Mouse (Mus musculus): Measurements from ENCODE around the gene Obsl1. TPM values are rescaled to one million over a fixed set of nuclear protein-coding genes. Genes with fewer than 3 reads are reported as not detected.

Gene Obsl1
- total and polyA plus RNA-seq, 3 experiments: 0.08 to 1.2 TPM; not detected in 1

DNA sequence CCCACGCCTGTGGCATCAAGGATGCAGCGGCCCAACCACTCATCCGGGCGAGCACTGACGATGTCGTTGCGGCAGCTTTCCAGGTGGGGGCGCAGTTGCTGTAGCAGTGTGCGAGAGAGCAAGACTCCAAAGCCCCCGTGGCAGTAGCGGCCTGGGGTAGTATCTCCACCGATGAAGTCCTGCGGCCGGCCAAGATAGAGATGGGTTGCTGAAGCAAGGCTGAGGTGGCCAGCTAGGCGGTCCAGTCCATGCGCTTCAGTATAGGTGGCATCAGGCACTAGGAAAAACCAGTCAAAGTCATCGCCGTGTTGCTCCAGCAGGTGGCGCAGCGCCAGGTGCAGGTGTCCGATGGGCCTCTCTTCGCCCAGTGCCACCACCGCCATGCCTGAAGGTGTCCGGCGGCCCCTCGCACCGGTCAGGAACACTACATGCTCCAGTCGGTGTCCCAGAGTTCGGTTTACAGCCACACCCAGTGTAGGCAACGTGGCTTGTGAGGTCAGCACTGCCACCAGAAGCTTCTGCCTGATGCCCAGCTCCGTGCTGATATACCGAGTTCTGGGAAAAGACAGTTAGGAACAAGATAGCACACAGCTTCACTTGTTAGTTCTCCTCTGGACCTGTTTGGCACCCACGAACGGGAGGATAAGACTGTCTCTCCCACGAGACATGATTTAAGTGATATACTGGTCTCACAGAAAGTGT is 28.8 kb downstream of the Obsl1 start:
- H3K9me3 ChIP-seq (replicated peaks; ENCODE audit: insufficient read depth, low read length): no peaks in the 10 kb centered on the region
- no peak overlapping the region for H3K27ac ChIP-seq (ENCODE audit: control insufficient read depth, low read depth, low read length)
- DNase-seq (ENCODE audit: low read depth, low spot score): peak; percentile 86
- H3K36me3 ChIP-seq (ENCODE audit: control insufficient read depth in 1 of 2, insufficient read depth in 2 of 2, low read length in 2 of 2): peaks cover 0 to 5% of the 10 kb centered on the region in 2 experiments; a peak in 3 of 4 replicates
- H3K4me1 ChIP-seq (ENCODE audit: control insufficient read depth in 1 of 2, insufficient read depth in 2 of 2, low read length in 2 of 2): 0 out of 4 replicates have a peak, but pooled peaks cover 0 to 4% of the 10 kb centered on the region in 2 experiments
- peak overlapping the region; percentile 44 for H3K9ac ChIP-seq (ENCODE audit: control insufficient read depth, low read depth, low read length, poor library complexity, severe bottlenecking)
- peaks cover 3% of the 10 kb centered on the region; the same call in 1 of the 2 replicates for H3K79me2 ChIP-seq (ENCODE audit: control insufficient read depth, insufficient read depth, low read length, poor library complexity)
- peak overlapping the region; percentile 86 to 90 for H3K4me3 ChIP-seq (ENCODE audit: control insufficient read depth in 1 of 2, insufficient read depth in 1 of 2, low read depth in 2 of 2, low read length in 2 of 2)
- H3K27me3 ChIP-seq (ENCODE audit: control insufficient read depth in 1 of 2, insufficient read depth in 2 of 2, low read length in 2 of 2): no peaks in the 10 kb centered on the region
- TF ChIP-seq GATA1 (IDR thresholded peaks at IDR 0.05; ENCODE audit: low read depth, low read length) (peak; percentile 21; the same call in 1 of the 2 replicates), MEF2A (IDR thresholded peaks at IDR 0.05; ENCODE audit: extremely low read depth, insufficient replicate concordance, low read depth, low read length, poor library complexity, severe bottlenecking) (no peak), POLR2AphosphoS2 (IDR thresholded peaks at IDR 0.05; ENCODE audit: low read length) (no peak), TAL1 (IDR thresholded peaks at IDR 0.05; ENCODE audit: low read length) (peak; percentile 21; the same call in 1 of the 2 replicates), E2F4 (IDR thresholded peaks at IDR 0.05; ENCODE audit: borderline replicate concordance, low read depth, low read length) (no peak), ZNF384 (IDR thresholded peaks at IDR 0.05; ENCODE audit: low read depth, low read length) (no peak), MYB (IDR thresholded peaks at IDR 0.05; ENCODE audit: low read depth, low read length) (no peak), UBTF (IDR thresholded peaks at IDR 0.05; ENCODE audit: borderline replicate concordance, insufficient read depth, low read depth, low read length) (no peak), ETS1 (IDR thresholded peaks at IDR 0.05; ENCODE audit: low read depth, low read length) (no peak), KAT2A (conservative IDR thresholded peaks at IDR 0.05; ENCODE audit: low read depth, low read length) (no peak), NRF1 (IDR thresholded peaks at IDR 0.05; ENCODE audit: insufficient read depth, low read depth, low read length, poor library complexity, severe bottlenecking) (no peak), EP300 (IDR thresholded peaks at IDR 0.05; ENCODE audit: low read depth in 1 of 2, low read length in 2 of 2) (0 out of 4 replicates have a peak, but pooled peaks have one; percentile 20 to 26), MXI1 (IDR thresholded peaks at IDR 0.05; ENCODE audit: low read depth, low read length) (peak; percentile 57; the same call in 1 of the 2 replicates), CHD2 (IDR thresholded peaks at IDR 0.05; ENCODE audit: low read length) (no peak), CHD1 (IDR thresholded peaks at IDR 0.05; ENCODE audit: low read depth, low read length) (no peak), POLR2AphosphoS5 (IDR thresholded peaks at IDR 0.05; ENCODE audit: borderline replicate concordance, low read depth, low read length) (no peak), SIN3A (IDR thresholded peaks at IDR 0.05; ENCODE audit: low read length) (0 out of 2 replicates have a peak, but pooled peaks have one; percentile 2), SMC3 (IDR thresholded peaks at IDR 0.05; ENCODE audit: low read depth, low read length) (peak; percentile 33; the same call in 1 of the 2 replicates), MAFK (IDR thresholded peaks at IDR 0.05; ENCODE audit: borderline replicate concordance, low read depth, low read length) (no peak), MAZ (IDR thresholded peaks at IDR 0.05; ENCODE audit: low read depth, low read length) (0 out of 2 replicates have a peak, but pooled peaks have one; percentile 29), HCFC1 (IDR thresholded peaks at IDR 0.05; ENCODE audit: low read depth, low read length) (no peak), USF1 (IDR thresholded peaks at IDR 0.05; ENCODE audit: low read depth, low read length) (no peak), MAX (IDR thresholded peaks at IDR 0.05; ENCODE audit: low read length) (no peak), ELF1 (IDR thresholded peaks at IDR 0.05; ENCODE audit: low read depth, low read length) (no peak), GABPA (IDR thresholded peaks at IDR 0.05; ENCODE audit: low read depth, low read length) (no peak), POLR2A (IDR thresholded peaks at IDR 0.05; ENCODE audit: control insufficient read depth in 1 of 2, insufficient read depth in 1 of 2, low read depth in 1 of 2, low read length in 2 of 2, poor library complexity in 1 of 2) (no peak), ZC3H11A (IDR thresholded peaks at IDR 0.05; ENCODE audit: low read depth, low read length) (no peak), RCOR1 (IDR thresholded peaks at IDR 0.05; ENCODE audit: low read depth, low read length) (no peak), TBP (IDR thresholded peaks at IDR 0.05; ENCODE audit: low read depth, low read length) (no peak), BHLHE40 (IDR thresholded peaks at IDR 0.05; ENCODE audit: borderline replicate concordance, low read depth, low read length) (no peak), MYC (IDR thresholded peaks at IDR 0.05; ENCODE audit: low read depth, low read length) (no peak), ZKSCAN1 (IDR thresholded peaks at IDR 0.05; ENCODE audit: low read depth, low read length) (no peak), USF2 (IDR thresholded peaks at IDR 0.05; ENCODE audit: borderline replicate concordance in 1 of 2, insufficient read depth in 1 of 2, low read depth in 1 of 2, low read length in 2 of 2) (no peak), NELFE (IDR thresholded peaks at IDR 0.05; ENCODE audit: low read depth, low read length) (no peak), TCF12 (IDR thresholded peaks at IDR 0.05; ENCODE audit: low read depth, low read length) (no peak), RAD21 (IDR thresholded peaks at IDR 0.05; ENCODE audit: low read depth, low read length) (peak; percentile 15; the same call in 1 of the 2 replicates)

Measured in MEL (cell line).